Mouse (Mus musculus) adipocyte (in vitro differentiated cells): Measurements from ENCODE around the gene Rnf216.

Source experiments
- DNase-seq: peaks from one replicate; pipeline ENCODE4 v3.0.0-alpha.2; 2016; ENCODE audit warnings: low spot score

Rnf216 gene

DNA sequence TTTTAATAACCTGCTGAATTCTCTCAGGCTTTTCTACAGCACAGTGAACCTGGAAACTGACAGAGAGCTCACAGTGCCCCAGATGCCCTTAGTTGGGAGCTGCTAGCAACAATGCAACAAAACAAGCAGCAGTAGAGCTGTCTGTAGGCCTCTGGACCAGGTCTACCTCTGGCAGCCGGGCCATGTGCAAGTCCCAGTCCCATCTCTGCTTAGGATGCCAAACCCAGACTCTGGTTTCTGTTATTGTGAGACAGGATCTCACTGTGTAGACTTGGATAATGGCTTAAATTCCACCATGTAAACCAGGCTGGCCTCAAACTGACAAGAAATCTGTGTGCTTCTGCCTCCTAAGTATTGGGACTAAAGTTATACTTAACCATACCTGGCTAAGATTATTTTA, 11.2 kb downstream of the Rnf216 start:
- no peak for DNase-seq

DNA sequence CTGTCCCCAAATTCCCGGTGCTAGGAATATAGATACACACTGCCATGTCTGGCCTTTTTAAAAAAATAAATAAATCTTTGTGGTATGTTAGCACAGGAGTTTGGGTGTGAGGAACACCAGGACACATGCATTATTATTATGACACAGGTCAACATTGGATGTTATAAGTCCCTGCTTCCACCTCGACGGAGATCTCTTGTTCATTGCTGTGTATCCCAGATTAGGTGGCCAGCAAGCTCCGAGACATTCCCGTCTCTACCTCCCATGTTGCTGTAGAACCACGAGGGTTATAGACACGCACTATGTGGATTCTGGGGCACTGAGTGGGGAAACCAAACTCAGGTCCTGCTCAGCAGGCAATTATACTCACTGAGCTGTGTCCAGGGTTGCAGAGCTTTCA, 17.5 kb downstream of the Rnf216 start:
- DNase-seq: no peak

DNA sequence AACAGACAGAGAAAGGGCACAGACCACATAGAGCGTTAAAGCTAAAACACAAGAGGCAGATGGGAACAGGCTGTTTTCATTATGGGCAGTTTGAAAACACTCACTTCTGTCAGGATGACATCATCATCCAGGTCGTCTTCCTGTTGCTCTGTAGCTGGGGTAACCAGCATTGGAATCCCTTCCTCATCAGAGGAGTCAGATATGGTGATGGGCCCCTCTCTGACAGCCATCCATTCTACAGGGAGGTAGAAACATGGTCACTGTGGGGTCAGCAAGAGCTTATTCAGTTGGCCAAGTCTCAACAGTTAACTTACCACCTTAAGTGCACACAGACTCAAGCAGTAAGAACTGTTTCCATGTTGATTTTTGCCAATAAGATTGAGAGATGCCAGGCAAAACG, 19.9 kb downstream of the Rnf216 start:
- no peak for DNase-seq

DNA sequence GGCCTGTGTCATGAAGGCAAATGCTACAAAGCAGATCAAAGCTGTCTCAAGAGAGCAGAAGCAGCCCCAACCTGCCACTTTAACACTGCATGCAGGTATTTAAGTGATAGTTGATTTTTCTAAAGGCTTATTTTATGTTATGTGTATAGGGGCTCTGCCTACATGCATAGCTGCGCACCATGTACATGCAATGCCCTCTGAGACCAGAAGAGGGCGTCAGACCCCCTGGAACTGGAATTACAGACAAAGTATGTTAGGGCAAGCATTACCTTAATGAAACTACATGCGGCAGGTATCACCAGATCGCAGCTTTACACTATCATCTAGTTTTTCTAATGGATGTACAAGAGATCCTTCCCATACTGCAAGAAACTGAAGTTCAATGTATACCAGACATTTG, 27.9 kb downstream of the Rnf216 start:
- peak; percentile 45 for DNase-seq

DNA sequence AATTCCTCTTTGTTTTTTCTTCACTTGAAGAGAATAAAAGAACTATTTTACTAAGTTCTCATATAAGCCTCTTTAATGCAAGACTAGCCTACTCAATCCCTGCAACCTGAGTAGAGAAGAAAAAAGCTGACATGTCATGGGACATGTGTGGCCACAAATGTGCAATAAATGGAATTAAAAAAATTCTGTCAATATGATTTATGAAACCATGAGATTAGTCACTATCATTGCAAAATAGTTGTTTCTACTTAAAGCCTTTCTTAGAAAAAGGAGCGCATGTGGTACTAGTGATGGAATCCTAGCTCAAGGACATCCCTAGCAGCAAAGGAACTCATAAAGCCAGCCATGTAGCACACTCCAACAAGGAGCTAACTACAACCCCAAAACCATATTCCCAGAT, 33.0 kb downstream of the Rnf216 start:
- no peak for DNase-seq

DNA sequence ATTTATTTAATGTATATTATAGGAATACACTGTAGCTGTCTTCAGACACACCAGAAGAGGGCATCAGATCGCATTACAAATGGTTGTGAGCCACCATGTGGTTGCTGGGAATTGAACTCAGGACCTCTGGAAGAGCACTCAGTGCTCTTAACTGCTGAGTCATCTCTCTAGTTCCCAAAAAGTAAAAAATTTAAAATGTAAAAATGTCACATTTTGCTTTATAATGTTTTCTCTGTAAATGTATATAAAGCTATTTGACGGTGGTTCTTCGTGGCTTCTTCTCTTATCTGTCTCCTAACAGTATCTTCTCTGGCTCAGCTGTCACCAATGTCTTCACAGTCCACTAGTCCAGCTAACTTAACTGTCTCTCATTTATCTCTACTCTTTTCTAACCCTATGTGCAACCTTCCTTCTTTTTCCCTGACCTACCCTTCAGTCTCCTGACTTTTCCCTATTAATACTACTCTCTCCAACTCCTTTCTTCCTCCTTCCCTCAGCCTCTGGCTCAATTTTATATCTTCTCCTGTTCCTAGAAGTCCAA, 36.1 kb downstream of the Rnf216 start:
- no peak for DNase-seq

DNA sequence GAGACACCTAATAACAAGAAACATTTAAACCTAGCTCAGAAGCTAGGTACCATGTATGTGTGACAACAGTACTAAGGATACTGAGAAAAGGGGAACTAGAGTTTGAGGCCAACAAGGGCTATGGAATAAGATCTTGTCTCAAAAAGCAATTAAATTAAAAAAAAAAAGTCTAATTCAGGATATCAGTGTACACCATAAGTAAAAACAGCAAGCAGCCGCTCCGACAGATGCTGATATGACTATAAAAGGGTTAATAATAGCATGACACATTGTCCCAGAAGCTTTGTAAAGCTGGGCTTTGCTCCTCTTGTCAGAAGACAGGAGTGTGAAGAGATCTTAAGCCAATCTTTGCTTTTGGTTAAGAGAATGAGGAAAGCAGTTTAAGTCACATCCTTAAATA, 36.8 kb downstream of the Rnf216 start:
- DNase-seq: no peak

DNA sequence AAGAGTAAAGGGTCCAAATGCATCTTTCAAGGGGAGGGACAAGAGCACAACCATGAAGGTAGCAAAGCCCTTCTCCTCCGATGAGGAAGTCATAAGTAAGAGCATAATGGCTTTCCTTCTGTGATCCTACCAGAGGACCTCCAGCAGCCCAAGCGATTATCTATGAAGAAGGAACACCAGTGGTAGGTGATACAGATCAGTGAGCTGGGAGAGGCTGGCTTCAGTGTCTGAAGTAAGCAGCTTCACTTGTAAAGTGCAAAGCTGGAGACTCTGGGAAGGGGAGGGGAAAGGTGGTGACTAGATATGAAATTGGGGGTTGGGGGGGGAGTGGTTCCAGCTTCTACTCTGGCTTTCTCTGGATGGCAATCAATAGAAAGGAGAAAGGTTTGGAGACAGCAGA, 43.7 kb downstream of the Rnf216 start:
- no peak for DNase-seq

DNA sequence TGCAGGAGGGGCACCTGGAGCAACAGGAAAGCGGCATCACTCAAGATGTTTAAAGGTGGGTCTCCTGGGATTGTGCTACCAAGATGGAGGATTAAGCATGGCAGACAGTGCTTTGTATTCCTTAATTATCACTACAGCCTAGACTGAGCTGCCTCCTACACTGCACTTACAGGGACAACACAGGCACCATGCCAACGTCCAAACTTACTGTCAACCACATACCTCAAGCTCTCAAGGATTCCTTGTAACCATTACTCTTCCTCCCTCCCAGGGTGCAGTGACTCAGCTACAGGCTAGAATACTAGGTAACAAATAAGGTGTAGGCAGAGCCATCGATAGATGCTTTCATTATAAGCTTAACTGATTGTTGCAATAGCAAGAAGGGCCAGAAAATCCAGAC, 44.4 kb downstream of the Rnf216 start:
- DNase-seq: no peak

DNA sequence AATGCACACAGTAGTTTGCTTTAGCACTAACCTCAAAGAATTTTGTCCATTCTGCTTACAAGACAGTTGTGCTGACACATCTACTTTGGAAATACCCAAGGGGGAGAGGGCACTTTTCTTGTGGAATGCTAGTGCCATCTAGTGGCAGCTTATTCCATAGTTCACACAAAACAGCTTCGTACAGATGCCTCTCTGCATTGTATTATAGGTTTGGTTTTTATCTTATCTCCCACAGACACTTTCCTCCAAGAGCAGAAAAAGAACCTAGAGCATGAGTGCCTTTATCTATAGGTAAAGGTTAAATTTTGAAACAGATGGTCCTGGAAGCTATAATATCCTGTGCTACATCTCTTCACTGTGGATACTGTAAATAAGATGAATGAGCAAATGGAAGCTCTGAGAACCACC, 46.2 kb downstream of the Rnf216 start:
- DNase-seq: peak; percentile 92

DNA sequence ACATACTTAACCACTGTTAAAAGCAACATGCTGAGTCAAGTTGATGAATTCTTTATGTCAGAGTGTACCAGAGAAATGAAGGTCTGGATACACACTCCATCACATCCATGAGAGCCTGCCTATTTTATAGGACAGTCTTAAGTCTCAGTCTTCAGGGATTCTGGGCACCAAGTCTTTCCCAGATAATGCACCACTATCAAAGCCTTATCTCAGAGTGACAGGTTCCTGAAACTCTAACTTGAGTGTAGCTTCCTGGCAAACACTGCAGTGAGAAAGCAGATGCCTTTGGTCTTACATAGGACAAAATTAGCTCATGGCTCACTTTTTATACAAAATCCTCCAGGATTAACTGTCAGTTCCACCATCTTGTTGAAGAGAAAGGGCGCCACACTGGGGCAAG, 46.7 kb downstream of the Rnf216 start:
- DNase-seq: no peak

DNA sequence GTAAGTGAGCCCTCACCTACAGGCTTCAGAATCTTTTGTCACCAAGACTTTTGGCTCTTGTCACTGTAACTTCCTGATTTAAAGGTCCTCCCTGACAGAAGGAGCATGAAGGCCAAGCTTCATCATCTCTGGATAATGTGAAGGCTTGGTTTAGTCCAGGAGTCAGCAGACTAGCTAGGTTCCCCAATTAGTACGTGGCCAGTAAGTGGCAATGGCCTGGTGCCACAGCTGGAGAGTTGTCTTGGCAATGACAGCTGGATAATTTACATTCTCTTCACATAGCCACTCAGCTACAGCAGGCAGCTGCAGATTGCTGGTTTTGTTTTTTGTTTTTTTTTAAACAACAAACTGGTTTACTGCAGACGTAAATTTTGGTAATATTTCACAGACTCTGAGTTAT, 47.6 kb downstream of the Rnf216 start:
- peak; percentile 32 for DNase-seq

DNA sequence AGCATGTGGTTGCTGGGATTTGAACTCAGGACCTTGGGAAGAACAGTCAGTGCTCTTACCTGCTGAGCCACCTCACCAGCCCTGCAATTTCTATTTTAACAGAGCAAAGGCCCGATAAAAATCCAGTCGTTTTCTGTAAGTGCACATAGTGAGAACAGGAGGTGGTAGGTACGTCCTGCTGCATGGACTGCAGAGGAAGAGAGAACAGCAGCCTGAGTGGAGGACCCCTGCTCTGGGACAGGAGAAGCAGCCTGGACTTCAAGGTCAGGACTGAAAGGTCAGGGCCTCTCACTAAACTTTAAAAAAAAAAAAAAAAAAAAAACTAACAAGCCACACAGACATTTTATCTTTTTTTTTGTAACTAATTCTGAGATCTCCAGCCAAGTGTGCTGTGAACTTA, 50.5 kb downstream of the Rnf216 start:
- no peak for DNase-seq

DNA sequence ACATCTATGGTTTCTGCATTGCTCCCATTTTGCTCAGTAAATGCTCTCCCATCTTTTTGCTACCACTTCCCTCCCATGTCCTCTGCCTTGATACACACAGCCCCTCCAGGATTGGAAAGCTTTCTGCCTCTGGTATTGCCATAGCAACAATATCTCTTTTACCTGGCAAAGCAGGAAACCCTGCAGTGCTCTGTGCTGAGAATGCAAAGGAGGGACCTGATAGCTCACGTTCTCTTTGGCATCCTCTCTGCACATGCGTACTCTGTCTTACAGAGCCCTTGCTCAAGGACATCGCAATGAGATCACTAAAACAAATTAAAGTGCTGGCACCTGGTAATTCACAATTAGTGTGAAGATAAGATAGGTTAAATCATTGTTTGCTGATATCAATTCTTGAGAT, 51.3 kb downstream of the Rnf216 start:
- no peak for DNase-seq

DNA sequence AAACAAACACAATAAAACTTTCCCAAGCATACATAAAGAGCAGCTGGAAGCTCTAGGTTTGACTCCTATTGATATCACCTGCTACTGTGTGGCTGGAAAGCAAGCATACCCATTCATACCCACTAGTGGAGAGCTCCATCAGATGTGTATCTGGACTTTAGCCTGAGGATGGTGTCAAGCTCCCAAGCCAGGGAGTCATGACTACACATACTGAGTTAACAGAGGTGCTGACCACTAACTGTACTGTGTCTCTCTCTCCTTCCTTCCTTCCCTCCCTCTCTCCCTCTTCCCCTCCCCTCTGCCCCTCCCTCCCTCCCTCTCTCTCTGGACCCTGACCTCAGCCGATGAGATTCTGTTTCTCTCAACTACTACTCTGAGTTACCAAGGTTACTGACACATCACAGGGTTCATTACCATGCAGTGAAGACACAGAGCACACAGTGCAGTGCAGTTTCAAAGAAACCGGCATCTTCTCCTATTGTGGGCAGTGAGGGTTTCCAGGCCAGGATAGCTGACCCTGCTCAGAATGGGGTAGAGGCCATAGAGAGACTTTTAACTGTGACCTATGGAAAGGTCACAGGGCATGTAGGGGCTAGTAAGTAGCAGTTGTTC, 51.9 kb downstream of the Rnf216 start:
- DNase-seq: no peak

DNA sequence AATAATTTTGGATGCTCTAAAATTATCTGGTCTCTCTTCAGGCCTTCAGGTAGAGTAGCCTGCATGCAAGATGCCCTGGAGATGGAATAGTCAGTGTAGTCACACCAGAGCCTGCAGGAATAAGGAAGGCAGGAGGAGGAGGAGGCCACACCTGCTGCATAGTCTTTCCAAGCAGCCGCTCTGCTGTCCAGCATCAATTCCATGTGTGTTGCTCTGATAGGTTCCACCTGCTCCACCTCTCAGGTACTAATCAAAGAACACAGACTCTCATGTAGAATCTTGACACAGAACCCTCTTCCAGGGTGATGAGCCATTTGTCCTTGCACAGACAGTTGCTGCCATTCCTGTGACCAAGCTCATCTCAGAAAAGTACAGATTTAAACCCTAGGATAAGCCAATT, 52.8 kb downstream of the Rnf216 start:
- DNase-seq: no peak

DNA sequence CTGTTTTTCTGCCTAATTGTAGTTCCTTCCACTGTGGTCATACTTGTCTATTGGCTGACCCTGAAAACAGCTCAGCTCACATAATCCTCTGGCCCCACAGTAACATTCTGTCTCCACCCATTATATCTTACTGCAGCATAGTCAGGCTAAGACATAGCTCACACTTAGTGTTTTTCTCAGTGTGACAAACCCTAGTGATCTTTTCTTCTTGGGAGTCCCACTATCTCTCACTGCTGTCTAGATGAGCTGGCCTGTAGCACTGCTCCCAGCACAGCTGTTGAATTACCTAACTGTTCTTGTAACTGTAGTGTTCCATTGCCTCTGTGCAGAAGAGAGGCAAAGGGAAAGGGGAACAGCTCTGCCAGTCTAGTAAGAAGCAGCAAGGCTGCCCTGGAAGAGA, 53.6 kb downstream of the Rnf216 start:
- DNase-seq: peak; percentile 53

DNA sequence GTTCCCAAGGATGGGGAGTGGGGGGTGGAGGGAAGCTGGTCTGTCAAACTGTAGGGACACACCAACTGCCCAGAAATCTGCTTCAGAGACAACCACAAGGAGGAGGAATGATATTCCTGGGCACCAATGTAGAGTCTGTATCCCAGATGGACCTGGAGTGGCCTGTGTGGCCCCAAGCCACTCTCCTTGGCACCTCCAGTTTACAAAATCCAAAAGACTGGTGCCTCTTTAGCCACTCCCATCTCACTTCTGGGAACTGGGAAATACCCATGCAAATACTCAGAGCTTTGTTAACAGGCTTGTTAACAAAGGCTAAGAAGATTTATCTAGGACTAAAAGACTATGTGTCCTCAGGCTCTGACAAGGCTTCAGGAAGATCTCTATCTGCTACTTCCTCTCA, 54.1 kb downstream of the Rnf216 start:
- DNase-seq: peak; percentile 50

DNA sequence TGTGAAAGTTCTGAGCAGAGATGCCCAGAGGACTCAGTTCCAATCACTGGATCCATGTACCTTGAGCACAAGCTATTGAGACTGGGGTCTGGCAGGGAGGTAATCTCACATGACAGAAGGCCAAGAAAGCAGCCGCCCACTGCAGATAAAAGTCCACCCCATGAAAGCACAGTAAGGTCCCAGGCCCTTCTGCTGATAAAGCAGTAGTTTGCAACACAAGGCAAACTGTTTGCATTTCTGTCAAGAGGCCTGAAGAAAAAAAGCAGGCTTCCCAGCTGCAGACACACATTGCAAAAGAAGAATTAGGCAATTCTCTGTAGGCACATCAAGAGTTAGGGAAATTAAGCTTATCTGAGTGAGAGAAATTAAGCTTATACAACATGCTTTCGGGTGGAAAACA, 54.6 kb downstream of the Rnf216 start:
- peak; percentile 74 for DNase-seq

DNA sequence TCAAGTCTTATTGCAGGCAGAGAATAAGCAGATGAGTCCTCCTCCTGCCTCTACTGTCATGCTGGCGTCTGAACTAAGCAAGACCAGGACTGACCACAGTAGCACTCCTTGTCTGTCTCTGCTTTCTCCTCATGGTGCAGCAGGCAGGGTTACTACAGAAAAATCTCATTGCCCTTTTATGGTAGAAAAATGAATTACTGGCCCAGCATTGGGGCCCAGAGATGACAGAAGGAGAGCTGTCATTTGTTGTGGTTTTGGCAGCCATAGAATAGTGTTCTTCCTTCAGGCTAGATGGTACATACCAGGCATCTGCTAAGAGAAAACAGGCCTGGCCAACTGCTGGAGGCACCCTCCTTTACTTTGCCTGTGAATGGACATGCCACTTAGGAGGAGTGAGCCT, 55.0 kb downstream of the Rnf216 start:
- DNase-seq: no peak

DNA sequence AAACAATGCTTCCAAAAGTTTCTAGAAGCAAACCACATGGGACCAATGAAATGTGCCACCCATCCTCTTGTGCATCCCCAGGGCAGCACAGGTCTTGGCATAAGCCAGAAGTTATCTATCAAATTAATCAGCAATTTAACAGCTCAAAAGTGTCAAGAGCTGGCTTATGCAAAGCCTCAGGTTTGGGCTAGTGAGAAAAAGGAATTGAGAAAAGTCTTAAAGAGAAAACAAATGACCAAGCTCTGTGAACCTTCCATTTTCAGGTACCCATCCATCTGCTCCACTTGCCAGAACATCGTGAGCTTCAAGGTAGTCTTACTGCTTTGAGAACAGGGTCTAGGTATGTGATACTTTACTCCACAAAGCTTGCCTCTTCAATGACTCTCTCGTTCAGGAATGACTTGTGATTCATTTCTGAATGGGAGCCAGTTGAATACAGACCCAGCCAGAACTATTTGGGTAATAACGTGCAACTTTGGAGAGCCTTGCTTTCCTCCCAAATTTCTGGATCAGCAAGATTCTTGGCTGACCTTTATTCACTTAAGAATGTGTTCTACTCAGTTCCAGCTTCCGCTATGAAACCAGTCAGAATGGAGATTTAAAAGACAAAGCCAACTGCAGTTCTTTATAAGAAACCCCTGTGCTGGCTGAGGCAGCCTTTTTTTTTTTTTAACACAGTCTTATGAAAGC, 56.5 kb downstream of the Rnf216 start:
- DNase-seq: peak; percentile 98

DNA sequence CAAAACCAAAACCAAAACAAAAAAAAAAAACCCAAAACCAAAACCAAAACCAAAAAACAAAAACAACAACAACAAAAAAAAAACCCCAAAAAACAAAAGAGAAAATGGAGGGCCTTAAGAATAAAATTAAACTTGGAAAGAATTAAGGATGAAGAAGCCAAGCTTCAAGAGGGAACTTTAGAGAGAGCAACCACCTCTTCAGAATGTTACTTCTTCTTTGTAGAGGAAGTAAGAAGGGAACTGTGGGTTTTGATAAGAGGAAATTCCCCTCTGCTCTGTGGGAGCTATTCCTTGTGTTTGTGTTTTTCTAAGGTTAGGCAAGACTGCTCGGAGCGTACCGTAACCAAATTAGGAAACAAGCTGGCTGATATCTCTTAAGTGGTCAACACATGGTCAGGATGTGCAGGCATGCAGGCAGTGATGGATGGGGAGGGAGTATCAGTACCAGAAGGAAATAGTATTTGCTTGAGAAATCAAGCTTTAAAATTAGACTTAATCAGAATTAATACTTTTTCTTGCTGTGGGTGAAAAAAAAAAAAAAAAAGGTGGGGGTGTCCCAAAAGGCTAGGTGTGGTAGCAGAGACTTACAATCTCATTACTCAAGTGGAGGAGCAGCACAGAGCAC, 57.2 kb downstream of the Rnf216 start:
- DNase-seq: no peak

DNA sequence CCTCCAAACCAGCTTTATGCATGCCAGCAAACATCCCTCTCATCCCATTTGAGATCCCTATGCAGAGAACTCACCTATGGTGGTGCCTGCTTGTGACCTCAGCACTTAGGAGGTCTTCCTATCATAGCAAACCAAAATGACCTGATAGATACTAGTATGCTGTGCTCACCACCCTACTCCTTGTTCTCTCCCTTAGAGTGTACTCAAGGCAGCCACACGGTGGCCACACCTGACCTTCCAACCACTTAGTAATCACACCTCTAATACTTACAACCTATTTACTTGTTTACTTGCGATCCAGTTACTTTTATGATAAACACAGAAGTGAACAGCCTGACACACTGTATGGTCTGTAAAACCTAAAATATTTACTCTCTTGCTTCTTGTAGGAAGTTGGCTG, 58.1 kb downstream of the Rnf216 start:
- DNase-seq: no peak
